Mouse (Mus musculus) granulocyte monocyte progenitor cell, adult 5-6 weeks (primary cell): ENCODE data around the gene Mgat4e. TPM values are rescaled to one million over a fixed set of nuclear protein-coding genes. Genes with fewer than 3 reads are reported as not detected.

Experiments used
- ATAC-seq: replicated peaks from 2 replicates; pipeline ENCODE4 v1.8.0; 2016; ENCODE audit warnings: mild to moderate bottlenecking, moderate TSS enrichment, inconsistent platforms; ENCODE audit not compliant: poor library complexity, severe bottlenecking
- total RNA-seq, 2 experiments: library from RNA; stranded (forward) in 1 of 2; stranded (reverse) in 1 of 2; fragments of 200-712, 200-1000 nt in 1 of 2; fragments of >200 nt in 1 of 2; fragmentation: Nextera tagmentation in 1 of 2; gene quantifications; 2 replicates each; pipeline ENCODE4 v1.2.3; 2014 to 2017

Gene Mgat4e
- total RNA-seq (2014; fragmentation: Nextera tagmentation), result not detected in 2 replicates
- 0.10 TPM in 1 of 2 replicates, not detected in the other for total RNA-seq (2017)

DNA sequence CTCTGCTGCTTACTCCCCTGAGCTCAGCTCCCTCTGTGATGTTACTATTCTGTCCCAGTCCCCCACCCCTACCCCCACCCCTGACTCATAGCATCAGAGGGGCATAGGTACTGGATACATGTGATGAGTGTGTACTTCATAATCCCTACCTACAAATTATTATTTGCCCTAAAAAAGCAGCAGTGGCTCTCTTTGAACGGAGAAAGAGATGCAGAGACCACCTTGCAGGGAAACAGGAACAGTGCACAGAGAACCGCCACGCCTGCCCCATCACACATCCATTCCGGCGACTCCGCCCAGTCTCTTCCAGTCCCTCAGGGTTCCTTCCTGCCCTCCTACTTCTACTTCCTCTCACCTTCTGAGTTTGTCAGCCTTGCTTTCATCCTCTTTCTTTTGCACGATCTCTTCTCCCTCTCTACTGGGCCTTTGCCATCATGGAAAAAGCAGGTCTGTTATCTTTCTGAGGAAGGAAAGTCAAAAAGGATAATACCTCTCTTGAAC, at the start of gene Mgat4e:
Gene Mgat4e (minus strand): TSS at position 51 of the 501 bp plus-strand sequence.
- ATAC-seq, result peak; percentile 65

DNA sequence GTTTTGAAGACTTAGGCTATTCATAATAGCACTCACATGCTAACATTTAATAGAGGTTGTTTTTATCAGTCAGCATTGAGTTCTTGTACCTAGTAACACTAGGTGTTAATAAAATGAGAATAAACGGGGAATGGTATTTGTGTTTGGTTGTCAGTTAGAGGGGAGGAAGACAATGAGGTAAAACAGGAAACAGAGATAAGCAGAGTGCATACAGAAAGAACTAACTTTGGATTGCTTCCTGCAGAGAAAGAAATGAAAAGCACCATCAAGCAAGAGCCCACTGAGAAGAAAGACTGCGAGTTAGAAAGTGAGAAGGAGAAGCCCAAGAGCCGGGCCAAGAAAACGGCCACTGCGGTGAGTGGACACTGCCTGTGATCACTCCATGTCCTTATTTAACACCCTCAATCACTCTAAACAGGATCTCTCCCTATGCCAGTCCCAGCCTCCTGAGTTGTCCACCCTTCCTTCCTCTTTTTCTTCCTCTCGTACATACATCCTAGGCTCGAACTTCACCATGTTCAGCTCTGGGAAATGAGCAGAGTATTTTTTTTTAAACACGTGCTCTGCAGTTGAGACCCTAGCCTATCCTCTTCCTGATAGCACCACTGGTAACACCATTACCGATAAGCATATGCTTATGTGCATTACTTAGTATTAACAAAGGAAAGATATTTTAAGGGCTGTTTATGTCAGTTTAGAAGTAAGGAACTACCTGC, 48.0 kb upstream of the Mgat4e start:
- ATAC-seq, result peak; percentile 33; the same call in 1 of the 2 replicates

DNA sequence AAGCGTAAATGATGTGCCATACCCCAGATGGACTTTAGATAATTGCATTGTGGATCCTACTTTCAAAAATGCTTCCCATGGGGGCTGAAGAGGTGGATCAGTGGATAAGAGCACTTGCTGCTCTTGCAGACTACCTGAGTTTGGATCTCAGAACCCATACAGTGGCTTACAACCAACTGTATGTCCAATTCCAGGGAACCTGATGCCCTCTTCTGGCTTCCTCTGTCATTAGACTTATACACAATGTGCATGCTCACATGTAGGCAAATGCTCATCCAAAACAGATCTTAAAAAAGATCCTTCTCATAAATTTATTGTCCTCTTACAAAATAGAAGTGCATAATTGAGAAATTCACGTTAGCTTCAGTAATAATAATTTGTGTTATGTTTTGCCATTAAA, 42.3 kb upstream of the Mgat4e start:
- ATAC-seq, result no peak

DNA sequence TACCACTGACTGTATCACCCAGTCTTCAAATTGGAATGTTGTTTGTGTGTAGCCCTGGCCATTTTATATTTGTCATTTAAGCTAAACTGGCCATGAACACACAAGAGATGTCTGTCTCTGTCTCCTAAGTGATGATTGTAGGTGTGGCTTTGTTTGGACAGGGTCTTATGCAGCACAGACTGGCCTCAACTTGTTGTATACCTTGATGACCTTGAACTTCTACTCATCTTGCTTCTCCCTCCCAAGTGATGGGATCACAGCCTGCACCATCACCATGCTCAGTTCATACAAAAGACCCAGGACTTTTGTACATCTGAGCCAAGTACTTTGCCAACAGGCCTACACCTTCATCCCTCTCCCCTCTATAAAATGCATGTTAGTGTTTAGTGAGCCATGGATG, 40.2 kb upstream of the Mgat4e start:
- ATAC-seq, result no peak

DNA sequence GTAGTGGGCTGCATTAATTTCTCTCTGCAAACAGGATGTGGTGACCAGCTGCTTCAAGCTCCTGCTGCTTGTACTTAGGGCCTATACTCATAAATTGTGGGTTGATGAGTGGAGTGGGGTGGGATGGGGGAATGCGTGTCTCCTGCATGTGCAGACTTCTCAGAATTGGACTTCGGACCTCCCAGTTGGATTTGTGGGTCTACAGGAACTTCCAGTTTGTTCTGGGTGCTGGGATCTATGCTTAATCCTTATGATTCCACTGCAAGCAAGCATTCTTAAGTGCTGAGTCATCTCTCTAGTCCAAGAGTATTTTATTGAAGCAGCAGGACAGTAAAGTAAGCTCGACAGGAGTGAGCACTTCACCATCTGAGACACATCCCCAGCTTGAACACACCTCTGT, 34.1 kb upstream of the Mgat4e start:
- ATAC-seq, result no peak

DNA sequence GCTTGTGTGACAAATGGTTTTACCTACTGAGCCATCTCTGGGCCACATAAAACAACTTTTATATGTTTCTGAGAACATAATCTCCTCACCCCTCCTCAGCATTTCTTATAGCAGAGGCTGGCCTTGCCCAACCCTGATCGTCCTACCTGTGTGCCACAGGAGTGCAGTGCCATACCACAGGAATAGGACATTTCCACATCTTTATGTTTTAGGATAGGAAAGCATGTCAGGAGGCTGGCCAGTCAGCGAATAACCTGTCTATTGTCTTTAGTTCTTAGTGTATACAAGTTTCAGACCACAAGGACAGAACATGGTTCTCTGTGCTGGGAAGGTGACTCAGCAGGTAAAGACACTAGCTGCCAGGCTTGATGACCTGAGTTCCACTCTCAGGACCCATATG, 31.3 kb upstream of the Mgat4e start:
- ATAC-seq, result no peak

DNA sequence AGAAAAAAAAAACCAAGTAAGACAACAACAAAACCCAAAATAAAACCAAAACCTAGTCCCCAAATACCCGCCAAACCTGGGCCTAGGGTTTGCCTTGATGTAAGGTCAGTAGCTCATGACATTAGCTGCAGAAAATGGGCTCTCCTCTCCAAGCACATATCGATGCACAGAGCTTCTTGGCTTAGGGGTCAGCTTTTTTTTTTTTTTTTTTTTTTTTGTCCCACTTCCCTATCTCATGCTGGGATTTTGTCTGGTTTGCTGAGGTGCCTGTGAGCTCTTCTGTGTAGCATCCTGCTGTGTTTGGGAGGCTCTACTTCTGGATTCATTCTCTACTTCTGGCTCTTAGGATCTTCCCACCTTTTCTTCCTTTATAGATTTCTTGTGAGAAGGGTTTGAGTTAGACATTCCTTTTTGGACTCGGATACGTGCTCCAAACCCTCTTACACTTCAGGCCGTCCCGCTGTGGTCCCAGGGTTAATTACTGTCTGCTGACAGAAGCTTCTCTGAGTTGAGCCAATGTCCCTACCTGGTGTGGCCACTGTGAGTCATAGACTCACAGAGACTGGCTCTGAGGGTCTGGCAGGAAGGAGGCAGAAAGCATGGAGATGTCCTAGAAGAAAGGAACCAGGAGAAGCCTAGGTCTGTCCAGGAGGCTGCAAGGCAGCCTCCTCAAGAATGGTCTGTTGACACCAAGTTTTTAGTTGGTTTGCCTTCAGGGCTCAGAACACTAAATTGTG, 28.1 kb upstream of the Mgat4e start:
- ATAC-seq, result no peak

DNA sequence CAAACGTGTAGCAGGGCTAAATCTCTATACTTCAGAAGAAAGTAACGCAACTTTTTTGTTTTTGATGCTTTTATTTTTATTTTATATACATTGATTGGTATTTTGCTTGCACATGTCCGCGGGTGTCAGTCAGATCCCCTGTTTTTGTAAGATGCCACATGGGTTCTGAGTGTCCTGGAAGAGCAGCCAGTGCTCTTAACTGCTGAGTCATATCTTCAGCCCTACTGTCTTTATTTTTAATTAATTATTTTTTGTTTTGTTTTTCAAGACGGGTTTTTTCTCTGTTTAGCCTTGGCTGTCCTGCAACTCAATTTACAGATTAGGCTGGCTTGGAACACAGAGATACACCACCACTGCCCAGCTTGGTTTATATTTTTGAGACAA, 24.4 kb upstream of the Mgat4e start:
- no peak for ATAC-seq

DNA sequence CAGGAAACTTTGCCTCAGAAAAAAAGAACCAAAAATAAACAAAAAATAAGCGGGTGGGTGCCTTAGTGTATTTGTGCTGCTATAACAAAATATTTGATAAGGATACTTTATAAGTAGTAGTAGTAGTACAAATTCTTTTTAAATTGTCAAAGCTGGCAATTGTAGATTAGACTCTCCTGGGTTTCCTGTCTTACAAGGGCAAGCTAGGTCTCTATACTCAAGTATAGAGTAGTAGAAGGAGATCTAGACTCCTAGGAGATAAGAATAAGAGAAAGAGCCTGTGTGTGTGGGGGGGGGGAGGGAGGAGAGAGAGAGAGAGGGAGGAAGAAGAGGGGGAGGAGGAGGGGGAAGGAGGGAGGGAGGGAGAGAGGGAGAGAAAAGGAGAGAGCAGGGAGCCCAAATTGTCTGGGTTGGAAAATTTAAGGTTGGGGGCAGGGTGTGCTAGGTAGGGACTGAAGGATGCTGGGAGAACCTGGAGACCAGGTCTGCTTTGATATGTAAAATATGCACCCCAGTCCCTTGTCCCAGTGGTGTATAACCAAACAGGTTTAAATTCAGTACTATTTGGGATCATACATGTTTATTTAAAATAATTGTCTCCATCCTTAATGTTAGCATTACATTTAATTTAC, 23.9 kb upstream of the Mgat4e start:
- no peak for ATAC-seq

DNA sequence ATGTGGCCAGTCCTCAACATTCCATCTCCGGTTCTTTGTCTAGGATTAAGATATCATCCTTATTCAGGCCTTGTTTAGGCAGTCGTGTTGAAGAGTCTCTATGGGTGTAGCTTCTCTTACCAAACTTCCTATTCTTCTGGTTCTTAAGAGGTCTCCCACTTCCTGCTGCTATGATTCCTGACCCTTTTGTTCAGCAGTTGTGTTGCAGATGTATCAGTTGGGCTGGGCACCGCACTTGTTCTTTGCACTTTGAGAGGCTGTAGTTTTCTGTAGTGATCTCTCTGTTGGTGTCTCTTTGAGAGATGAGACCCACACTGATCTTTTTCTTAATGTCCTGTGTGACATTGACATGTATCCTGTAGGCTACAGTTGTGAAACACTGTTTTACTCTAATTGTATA, 21.1 kb upstream of the Mgat4e start:
- no peak for ATAC-seq

DNA sequence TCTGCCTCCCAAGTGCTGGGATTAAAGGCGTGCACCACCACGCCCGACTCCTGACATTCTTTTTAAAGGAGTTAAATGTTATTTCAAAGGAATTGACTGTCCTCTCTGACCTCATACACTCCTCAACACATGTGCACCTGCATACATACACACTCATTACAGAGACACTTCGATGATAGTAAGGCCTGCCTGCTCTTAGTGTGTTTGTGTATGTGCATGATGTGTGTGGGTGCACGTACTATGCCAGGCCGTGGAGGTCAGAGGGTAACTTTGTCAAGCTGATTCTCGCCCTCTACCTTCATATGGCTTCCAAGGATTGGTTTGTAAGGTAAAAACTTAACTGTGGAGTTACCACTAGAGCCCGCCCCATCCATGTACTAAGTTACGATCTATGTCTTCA, 20.7 kb upstream of the Mgat4e start:
- ATAC-seq, result no peak

DNA sequence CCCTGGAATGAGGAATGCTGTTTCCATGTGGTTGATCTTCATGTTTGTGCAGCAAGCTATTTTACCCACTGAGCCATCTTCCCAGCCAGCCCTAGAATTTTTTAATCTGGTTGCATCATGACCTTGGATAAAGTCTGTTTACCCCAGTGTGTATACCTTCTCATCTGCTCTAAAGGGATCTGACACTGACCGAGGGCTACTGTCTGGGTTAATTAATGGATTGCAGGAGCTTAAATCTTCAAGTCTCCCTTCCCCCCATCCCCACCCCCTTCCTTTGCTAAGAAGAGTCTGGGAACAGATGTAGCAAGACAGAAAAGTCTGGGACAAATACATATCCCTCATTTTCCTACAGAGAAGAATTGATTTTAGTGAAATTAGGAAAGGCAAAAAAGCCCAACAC, 18.0 kb upstream of the Mgat4e start:
- ATAC-seq, result no peak

DNA sequence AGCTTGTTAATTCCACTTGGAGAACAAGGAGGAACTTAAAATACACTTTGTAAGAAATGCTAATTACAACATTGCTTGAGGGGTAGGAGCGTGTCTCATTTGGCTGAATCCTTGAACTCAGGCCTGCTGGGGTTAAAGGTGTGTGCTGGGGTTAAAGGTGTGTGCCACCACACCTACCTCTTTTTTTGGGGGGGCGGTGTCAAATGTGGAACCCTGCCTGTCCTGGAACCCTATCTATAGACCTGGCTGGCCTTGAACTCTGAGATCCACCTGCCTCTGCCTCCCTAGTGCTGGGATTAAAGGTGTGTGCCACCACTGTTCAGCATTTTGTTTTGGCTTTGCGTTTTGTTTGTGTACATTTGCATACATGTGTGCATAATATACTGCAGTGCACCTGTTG, 14.2 kb upstream of the Mgat4e start:
- no peak for ATAC-seq

DNA sequence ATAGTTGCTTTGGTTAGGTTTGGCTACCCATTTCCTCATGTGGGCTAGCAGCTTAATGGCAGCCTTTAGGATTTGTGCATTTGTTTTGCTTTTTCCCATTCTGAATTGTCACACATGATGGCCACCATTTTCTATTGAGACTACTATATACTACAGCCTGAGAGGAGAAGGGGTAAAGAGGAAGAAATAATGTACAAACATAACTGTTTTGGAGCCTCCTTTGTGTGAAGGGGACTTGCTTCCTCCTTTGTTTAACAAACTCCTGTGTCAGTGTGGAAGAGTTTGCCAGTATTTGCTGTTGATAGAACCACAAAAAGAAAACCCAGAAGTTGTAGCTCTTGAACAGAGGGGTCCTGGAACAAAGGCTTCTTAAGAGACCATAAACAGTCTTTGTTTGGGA, 13.0 kb upstream of the Mgat4e start:
- ATAC-seq, result peak; percentile 48

DNA sequence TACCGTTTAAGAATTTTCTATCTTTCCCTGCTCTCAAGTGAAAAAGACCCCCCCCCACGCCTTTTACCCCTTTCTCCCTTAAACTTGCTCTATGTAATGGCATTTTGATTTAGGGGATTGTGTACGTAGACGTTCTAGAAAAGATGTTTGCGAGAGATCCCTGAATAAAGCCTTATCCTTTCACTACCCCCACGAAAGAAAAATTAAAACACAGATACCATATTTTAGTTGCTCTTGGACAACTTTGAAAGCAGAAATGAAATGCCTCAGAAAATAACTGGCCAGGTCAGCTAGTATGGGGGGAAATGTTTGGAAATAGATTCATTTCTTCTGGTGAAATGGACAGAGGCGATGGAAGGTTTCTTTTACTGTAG, 12.3 kb upstream of the Mgat4e start:
- no peak for ATAC-seq

DNA sequence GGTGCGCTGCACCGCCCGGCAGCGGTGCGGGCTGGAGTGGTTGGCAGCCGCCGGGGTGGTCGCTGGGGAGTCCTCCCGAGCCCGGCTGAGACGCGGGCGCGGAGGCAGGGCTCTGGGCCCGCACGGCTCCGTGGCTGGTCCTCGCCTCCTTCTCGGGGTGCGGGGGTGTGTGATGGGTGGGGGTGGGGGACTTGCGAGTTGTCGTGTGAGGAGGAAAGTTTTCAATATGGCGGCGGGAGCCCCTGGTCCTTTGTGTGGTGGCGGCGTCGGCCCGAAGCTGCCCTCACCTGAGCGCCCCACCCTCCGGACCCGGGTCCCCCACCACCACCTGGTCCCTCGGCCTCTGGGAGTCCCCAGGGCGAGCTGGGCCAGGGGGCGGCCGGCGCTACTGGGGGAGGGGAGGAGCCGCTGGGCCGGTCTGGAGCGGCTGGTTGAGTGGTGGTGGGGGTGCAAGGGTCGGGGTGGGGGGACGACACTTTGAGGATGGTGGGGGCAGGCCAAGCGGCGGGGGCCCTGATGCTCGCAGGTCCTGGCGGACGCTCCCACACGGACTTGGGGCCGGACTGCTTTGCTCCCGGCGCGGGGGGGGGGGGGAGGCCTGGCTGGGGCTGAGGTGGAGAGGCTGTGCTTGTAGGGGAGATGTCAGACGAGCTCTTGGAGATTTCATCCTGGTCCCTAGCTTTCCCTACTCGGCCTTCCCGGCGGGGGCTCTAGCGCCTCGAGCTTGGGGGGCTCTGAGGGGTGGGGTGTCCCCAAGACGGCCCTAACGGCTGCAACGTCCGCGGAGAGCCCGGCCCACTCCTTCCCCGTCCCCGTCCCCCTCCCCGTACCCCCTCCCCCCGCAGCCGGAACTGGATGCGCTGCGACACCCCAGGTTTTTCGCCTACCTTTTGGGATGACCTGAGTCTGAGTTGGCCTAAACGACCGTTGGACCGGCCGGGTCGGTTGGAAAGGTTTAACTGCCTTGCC, 11.6 kb upstream of the Mgat4e start:
- no peak for ATAC-seq

DNA sequence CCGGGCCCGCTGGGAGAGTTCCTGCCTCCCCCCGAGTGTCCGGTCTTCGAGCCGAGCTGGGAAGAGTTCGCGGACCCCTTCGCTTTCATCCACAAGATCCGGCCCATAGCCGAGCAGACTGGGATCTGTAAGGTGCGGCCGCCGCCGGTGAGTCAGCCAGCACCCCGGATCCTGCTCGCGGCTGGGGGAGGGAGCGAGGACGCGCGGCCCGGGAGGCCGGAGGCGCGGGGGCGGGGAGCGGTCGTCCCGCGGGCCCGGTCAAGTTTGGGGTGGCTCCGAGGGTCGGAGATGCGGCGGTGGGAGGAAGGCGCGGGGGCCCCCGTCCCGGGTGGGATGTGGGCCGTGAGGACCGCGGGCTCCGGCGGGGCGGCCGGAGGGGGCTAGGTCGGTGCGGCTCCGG, 10.9 kb upstream of the Mgat4e start:
- no peak for ATAC-seq

DNA sequence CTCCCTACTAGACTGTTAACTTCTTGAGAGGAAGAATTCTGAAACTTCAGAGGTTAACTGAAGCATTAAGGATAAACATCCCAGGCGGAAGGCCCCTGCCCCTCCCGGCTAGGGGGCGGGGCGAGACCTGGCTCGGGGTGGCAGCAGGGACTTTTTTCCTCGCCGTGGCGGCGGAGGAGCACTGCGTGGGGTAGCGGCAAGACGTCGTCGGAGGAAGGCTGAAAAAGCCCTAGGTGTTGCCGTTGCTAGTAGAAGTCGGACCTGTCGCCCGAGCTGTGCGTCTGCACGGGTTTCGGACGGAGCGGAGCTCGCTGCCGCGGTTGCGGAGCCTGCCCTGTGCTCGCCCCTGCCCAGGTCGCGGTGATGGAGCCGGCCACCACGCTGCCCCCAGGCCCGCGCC, 10.5 kb upstream of the Mgat4e start, which contains the start of gene Kdm5b:
Gene Kdm5b (plus strand): TSS at position 196 of the 400 bp plus-strand sequence.
- peak; percentile 18; the same call in 1 of the 2 replicates for ATAC-seq

DNA sequence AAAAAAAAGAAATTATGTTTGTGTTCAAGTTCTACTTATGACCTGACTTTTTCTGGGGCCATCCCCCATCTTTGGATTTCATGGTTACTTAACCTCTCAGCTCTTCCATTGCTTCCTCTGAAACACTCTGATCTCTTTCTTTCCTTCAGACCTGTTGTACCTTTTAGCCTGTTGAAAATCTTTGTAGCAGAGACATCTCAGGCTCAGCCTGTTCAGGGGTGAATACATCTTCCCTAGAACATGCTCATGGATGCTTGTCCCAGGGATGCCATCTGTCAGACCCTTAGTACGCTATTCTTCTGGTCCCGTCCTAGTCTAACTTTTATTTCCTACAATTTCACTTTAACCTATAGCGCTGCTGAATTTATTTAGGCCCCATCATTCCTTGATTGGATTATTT, 9.7 kb upstream of the Mgat4e start:
- no peak for ATAC-seq

DNA sequence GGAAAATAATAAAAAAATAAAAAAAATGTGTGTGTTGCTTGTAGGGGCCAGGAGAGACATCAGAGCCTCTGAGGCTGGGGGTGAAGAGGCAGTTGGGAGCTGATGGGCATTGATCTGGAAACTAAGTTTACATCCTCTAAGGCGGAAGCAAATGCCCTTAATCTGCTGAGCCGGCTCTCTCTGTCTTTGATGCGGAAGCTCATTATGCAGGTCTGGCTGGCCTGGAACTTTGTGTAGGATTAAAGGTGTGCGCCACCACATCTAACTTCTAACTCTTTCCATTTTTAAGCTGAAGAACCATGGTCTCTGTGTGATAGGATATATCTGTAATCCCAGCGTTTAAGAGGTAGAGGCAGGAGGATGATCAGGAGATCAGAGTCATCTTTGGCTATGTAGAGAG, 9.0 kb upstream of the Mgat4e start:
- no peak for ATAC-seq
